Mouse (Mus musculus): ENCODE measurements at regions not wholly inside any gene's neighbourhood (a gene's known extent, or its start where the extent isn't known, plus 50 kb on each side); places are given as distances from the start of the nearest gene placed in this dataset.

DNA sequence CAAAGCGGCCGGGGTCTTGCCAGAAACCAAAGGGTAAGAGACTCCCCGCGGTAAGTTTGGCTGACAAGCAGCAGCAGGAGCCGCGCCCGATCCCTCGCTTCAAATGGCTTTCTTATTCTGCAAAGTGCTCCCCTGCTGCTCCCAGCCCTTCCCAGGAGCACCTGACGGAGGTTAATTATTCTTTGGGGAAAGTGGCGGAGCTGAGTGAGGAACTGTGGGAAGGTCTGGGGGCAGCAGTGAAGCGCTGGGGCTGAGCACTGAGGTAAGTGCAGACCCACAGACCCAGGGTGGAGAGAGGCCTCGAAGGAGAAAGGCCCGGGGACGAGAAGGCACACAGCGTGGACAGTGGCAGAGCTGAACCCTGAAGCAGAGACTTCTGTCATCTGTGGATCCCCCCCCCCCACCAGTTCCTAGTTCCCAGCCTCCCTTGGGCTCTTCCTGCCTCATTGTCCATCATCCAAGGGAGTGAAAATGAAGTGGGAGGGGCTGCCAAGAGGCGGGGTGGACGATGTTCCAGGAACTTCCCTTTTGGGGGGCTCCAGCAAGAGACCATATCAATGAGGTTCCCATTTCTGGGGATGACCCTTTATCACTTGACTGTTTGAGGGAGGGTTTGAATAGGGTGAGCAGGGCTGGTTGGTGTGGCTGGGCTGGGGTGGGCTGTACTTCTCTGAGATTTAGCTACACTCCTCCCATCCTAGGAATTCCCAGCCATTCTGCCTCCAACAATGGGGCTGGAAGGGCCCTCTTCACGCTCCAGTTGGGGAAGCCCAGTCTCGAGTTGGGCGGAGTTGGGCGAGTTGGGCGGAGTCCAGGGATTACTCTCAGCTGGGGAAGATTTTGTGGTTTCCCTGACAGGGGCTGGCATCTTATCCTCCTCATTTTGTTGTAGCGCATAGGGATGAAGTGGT lies 59.4 kb upstream of the Shb start:
- TF ChIP-seq CTCF (IDR thresholded peaks at IDR 0.05; ENCODE audit: low read depth) = no peak
- TF ChIP-seq EP300 (optimal IDR thresholded peaks at IDR 0.05) = no peak

Measured in stomach, postnatal 0 days (tissue).